Mouse (Mus musculus): ENCODE data around the gene Zglp1.

GRCm38 (mm10) chr9:21114190-21114589 is 47.3 kb upstream of the Zglp1 start:
- TF ChIP-seq EP300 (IDR thresholded peaks at IDR 0.05; ENCODE audit: low read depth) = no peak
- no peak for TF ChIP-seq CTCF (IDR thresholded peaks at IDR 0.05; ENCODE audit: low read depth)

Measured in liver, postnatal 0 days (tissue).